ENCODE assay signal across 12 mouse cellular contexts in the genomic region with DNA sequence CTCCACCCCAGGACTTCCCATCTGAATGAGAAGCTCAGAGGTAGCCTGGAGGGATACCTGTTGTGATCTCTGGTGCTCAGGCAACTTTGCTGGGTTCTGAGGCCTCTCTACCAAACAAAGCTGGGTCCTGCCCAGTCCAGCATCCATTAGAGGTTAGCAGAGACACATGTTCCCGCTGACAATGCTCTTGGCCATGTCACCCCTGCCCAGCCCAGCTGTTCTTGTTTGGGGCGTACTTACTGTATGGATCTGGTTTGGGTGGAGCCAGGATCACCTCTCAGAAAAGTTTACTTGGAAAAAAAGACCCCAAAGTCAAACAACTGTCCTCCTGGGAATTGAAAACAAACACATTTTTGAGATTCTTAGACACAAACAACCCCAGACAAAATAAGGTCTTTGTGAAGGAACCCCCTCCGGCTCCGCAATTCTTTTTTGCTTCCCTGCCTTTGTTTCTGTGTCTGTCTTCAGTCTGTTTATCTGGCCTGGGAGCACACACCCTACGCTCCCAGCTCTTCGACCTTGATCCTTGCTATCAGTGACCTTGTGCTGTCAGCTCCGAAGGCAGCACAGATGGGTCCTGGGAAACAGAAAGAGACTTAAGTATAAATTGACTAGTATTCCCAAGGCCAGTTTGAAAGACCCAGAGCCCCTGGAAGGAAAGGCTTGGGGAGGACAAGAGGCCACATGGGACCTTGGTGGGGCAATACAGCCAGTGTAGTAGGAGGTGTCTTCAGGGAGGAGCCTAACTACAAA.
A peak's percentile ranks its signal among the peaks of the same experiment; 100 is the strongest.
DNase-seq lines count a peak whose midpoint lies in the region; ATAC-seq lines count a peak whose summit lies in the region.
"Had no signal": no experiment of that assay in that cellular context is flagged by ENCODE, and none has a peak within 500 bp of the region (broad histone marks: within the 10 kb centered on the region; RNA-seq: fewer than 3 reads in every experiment).

No protein-coding gene starts in this region.

- H3K27ac ChIP-seq in heart, embryonic 14.5 days (replicated peaks in 1 of 2; ENCODE audit: control insufficient read depth in 1 of 2, insufficient read depth in 1 of 2, low read depth in 2 of 2, low read length in 2 of 2) = peak overlapping the region; percentile 62 to 69
- no peak overlapping the region for H3K27ac ChIP-seq in midbrain, embryonic 11.5 days (ENCODE audit: low read depth, low read length)
- H3K27ac ChIP-seq in midbrain, embryonic 15.5 days = no peak overlapping the region
- H3K27ac ChIP-seq in hindbrain, embryonic 15.5 days (replicated peaks) = 0 out of 2 replicates have a peak overlapping the region, but pooled peaks have one; percentile 16

- H3K4me1 ChIP-seq in heart, embryonic 14.5 days (ENCODE audit: control insufficient read depth in 2 of 2, insufficient read depth in 2 of 2, low read length in 2 of 2) = peaks cover 39 to 48% of the 10 kb centered on the region in 2 experiments
- peaks cover 20% of the 10 kb centered on the region for H3K4me1 ChIP-seq in midbrain, embryonic 11.5 days (ENCODE audit: control insufficient read depth, insufficient read depth, low read length)
- H3K4me1 ChIP-seq in midbrain, embryonic 15.5 days = peaks cover 33% of the 10 kb centered on the region
- H3K4me1 ChIP-seq in hindbrain, embryonic 15.5 days (replicated peaks) = peaks cover 32% of the 10 kb centered on the region

- DNase-seq in heart, adult 8-10 months (ENCODE audit: low spot score) = no peak
- no peak for DNase-seq in midbrain, embryonic 11.5 days (ENCODE audit: low spot score, missing footprints)
- DNase-seq in testis, postnatal 14 days (ENCODE audit: low spot score) = peak; percentile 73
- DNase-seq in T-cell, adult 2 months (ENCODE audit: low spot score) = no peak
- DNase-seq: layer of hippocampus, adult 9-11 months; lung, adult 2 months; thymus, postnatal 25 days had no signal

- peak overlapping the region; percentile 4; the same call in 1 of the 2 replicates for H3K9ac ChIP-seq in heart, embryonic 14.5 days (ENCODE audit: low read length)
- H3K9ac ChIP-seq in midbrain, embryonic 11.5 days (ENCODE audit: low read length) = no peak overlapping the region
- H3K9ac ChIP-seq in midbrain, embryonic 15.5 days = no peak overlapping the region
- H3K9ac ChIP-seq in hindbrain, embryonic 15.5 days = no peak overlapping the region

- ATAC-seq in heart, embryonic 14.5 days (ENCODE audit: insufficient number of reproducible peaks, insufficient read depth, low FRiP score, low read depth) = no peak
- ATAC-seq in midbrain, embryonic 11.5 days (ENCODE audit: low FRiP score) = peak; percentile 31; the same call in 1 of the 2 replicates
- ATAC-seq in midbrain, embryonic 15.5 days (replicated peaks) = no peak
- ATAC-seq in hindbrain, embryonic 15.5 days (ENCODE audit: low FRiP score, low read depth) = no peak
- ATAC-seq: forebrain, embryonic 14.5 days had no signal

- WGBS in heart, embryonic 14.5 days = 30% methylated on average over 7 of the region's 7 CpGs
- WGBS in midbrain, embryonic 11.5 days = 62% methylated on average over 7 of the region's 7 CpGs
- 75% methylated on average over 7 of the region's 7 CpGs for WGBS in midbrain, embryonic 15.5 days
- 57% methylated on average over 7 of the region's 7 CpGs for WGBS in hindbrain, embryonic 15.5 days

- no peak overlapping the region for H3K4me2 ChIP-seq in heart, embryonic 14.5 days (ENCODE audit: low read length)
- H3K4me2 ChIP-seq in midbrain, embryonic 11.5 days = no peak overlapping the region
- no peak overlapping the region for H3K4me2 ChIP-seq in midbrain, embryonic 15.5 days
- no peak overlapping the region for H3K4me2 ChIP-seq in hindbrain, embryonic 15.5 days

- H3K36me3 ChIP-seq in heart, embryonic 14.5 days (ENCODE audit: control insufficient read depth, insufficient read depth, low read length) = no peaks in the 10 kb centered on the region
- H3K36me3 ChIP-seq in midbrain, embryonic 11.5 days (ENCODE audit: control insufficient read depth, insufficient read depth, low read length) = no peaks in the 10 kb centered on the region
- no peaks in the 10 kb centered on the region for H3K36me3 ChIP-seq in midbrain, embryonic 15.5 days (replicated peaks)
- H3K36me3 ChIP-seq in hindbrain, embryonic 15.5 days = no peaks in the 10 kb centered on the region
- H3K36me3 ChIP-seq: G1E had no signal

- H3K9me3 ChIP-seq in heart, embryonic 14.5 days (ENCODE audit: control insufficient read depth, low read length) = no peaks in the 10 kb centered on the region
- no peaks in the 10 kb centered on the region for H3K9me3 ChIP-seq in midbrain, embryonic 11.5 days (ENCODE audit: control insufficient read depth, low read length)
- H3K9me3 ChIP-seq in midbrain, embryonic 15.5 days = no peaks in the 10 kb centered on the region
- H3K9me3 ChIP-seq in hindbrain, embryonic 15.5 days = no peaks in the 10 kb centered on the region

- no peak overlapping the region for H3K4me3 ChIP-seq in heart, embryonic 14.5 days (ENCODE audit: control insufficient read depth in 1 of 2, insufficient read depth in 1 of 2, low read depth in 1 of 2, low read length in 2 of 2)
- H3K4me3 ChIP-seq in midbrain, embryonic 11.5 days (ENCODE audit: low read depth, low read length) = no peak overlapping the region
- H3K4me3 ChIP-seq in midbrain, embryonic 15.5 days = no peak overlapping the region
- H3K4me3 ChIP-seq in hindbrain, embryonic 15.5 days = no peak overlapping the region

- H3K27me3 ChIP-seq in heart, embryonic 14.5 days (ENCODE audit: control insufficient read depth, insufficient read depth, low read length) = no peaks in the 10 kb centered on the region
- no peaks in the 10 kb centered on the region for H3K27me3 ChIP-seq in midbrain, embryonic 11.5 days (ENCODE audit: control insufficient read depth, insufficient read depth, low read length)
- no peaks in the 10 kb centered on the region for H3K27me3 ChIP-seq in midbrain, embryonic 15.5 days (replicated peaks)
- H3K27me3 ChIP-seq in hindbrain, embryonic 15.5 days = no peaks in the 10 kb centered on the region

Comparison
In these comparisons a context has a peak if more than half of its experiments do, and no peak if none do; other contexts are left out.
1. H3K27ac ChIP-seq: peak in heart, embryonic 14.5 days (2 of 2) and hindbrain, embryonic 15.5 days (single experiment); none in midbrain, embryonic 11.5 days (single experiment) and midbrain, embryonic 15.5 days (single experiment).